Mouse (Mus musculus) B cell, adult 62 days (primary cell): ENCODE data around the gene Ctxn1. TPM values are rescaled to one million over a fixed set of nuclear protein-coding genes. Genes with fewer than 3 reads are reported as not detected.

Source experiments
- total RNA-seq: library from RNA; stranded (reverse); gene quantifications from 4 replicates; pipeline ENCODE4 v1.2.4, GENCODE M21; 2023

Gene Ctxn1
- 0.83 to 0.95 TPM (median 0.94 TPM) in 3 of 4 replicates, not detected in the other for total RNA-seq

DNA sequence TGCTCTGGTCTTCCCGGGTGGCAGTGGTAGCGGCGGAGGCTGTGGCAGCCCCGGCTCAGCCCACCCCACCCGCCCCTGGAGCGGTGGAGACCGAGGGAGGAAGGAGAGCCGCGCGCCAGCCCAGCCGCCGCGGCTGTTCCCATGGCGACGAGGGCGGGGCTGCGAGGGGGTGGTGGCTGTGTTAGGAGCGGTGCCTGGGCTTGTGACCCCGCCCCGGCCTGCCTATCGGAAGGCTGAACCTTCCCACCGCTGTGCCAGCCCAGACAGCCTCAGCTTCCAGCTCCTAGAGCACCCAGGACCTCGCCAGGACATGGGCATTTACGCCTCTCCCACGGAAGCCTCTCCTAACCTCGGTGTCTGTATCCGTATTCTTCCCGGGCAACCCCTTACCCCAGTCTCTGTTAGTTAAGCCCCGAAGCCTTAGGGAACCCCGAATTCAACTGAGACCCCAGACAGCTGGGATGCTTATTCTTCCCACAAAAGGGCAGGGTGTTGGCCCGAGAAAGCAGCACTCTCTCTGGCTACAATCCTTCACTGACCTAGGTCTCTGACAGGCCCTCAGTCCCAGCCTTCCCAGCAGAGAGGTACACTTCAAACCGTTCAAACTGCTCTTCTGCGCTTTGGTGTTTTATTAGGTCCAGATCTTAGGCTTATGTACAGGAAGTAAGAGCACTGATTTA, at the start of gene Ctxn1:
TSS of gene Ctxn1 (minus strand) at position 150 of the 680 bp plus-strand sequence.

DNA sequence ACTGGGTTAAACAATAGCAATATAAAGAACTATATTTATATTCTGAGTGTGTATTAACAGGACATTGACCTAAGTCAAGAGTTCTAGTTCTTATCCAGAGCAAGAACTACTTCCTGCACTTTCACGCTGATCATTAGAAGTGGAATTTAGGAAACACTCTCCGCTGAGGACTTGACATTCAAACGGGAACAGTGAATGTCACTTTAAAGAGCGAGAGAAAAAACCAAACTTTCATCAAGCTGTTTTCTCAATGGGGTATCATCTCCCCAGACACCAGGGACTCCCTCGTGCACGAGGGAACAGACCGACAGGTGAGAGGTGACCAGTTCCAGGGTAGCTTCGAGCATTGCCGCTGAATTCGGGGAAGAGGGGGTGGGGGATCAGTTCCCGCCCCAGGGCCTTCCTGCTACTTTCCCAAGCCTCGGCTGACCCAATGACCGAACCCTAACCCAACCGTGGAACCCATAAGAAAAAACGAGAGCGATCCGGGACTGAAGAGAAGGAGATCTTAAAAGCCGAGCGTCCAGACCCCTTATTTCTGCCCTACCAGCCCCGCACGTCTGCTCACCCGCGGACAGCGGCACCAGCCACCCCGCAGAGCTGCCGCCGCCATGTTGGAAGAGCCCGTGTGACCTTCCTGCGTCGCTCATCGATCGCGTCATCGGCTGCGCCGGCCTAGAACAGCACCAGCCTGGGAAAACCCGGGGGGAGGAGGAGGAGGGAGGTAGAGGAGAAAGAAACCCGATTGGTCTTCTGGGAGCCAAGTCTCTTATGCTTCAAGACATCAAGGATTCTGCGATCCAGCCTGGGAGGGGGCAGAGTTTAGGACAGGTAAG, 16.4 kb upstream of the Ctxn1 start, which contains the start of gene Timm44:
TSS of gene Timm44 (minus strand) at position 639 of the 836 bp plus-strand sequence.

DNA sequence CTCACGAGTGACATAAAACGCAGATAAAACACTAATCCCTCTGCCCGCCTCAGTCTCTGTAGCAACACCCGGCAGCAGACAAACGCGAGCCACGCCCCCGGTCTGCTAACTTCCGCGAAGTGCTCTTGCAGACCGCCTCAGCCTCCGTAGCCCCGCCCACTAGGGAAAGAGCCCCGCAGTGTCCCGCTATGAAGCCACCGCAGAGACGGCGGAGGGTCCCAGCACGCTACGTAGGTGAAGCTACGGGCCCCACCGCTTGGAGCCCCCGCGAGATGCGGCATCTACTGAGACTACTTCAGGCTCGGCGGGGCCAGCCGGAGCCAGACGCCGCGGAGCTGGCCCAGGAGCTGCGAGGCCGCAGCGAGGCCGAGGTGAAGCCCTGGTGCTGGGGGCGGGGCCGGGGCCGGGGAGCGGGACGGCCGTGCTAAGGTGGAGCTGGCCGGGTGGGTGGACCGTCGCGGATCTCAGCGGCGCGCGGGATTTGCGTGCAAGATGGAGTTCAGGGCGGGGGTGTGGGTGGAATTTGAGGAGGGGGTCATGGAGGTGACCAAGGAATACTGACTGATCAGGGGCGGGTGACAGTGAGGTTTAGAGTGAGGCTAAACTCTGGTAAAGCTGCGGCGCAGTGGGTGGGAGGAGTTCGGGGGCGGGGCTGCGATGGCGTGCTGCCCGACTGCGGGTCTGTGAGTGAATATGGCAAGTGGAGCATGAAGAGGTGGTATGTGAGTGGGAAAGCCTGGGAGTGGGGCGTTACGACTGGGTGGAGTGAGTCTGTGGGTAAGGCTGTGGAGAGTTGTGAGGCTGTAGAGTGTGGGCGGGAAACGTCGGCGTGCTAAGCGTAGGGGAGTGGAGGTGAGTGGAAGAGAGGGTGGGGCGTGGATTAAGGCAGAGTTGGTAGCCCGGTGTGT, 5.9 kb downstream of the Ctxn1 start, which contains the start of gene Snapc2:
TSS of gene Snapc2 (plus strand) at position 147 of the 908 bp plus-strand sequence.

GRCm38 (mm10) chr8:4247951-4248540, 11.0 kb downstream of the Ctxn1 start, which contains the start of gene Tgfbr3l:
Tgfbr3l (plus strand) TSS chr8:4248214.

GRCm38 (mm10) chr8:4238434-4239192, 20.5 kb downstream of the Ctxn1 start, which contains the start of the genes Map2k7 and Gm49320:
Map2k7 (plus strand) TSS chr8:4238740.
Gm49320 (plus strand) TSS chr8:4238865.

DNA sequence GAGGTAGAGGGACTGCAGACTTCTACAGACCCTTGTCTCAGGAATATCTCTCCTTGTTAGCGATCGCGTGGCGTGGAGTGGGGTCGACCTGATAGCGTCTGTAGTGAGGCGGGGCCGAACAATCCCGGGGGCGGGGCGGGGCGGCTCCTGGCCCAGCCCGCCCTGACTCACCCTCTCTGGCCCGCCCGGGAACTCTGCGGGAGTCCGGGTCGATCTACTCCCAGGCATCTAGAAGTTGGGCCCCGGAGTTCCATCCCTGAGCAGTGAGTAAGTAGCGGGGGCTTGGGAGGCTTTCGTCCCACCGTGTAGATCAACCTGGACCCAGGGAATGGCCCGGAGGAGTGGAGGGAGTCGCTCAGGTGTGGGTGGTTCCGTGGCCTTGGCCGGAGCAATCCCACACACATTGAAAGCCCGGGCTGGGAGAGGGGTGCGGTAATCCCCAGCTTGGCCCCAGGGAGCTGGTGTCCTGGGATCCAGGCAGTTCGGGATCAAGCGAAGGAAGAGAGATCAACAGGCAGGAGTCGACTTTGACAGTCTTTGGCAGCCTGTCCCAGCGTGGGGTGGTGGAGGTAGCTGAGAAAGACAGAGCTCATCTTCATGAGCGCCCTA, 32.2 kb downstream of the Ctxn1 start, which contains the start of gene Lrrc8e:
TSS of gene Lrrc8e (plus strand) at position 89 of the 609 bp plus-strand sequence.

DNA sequence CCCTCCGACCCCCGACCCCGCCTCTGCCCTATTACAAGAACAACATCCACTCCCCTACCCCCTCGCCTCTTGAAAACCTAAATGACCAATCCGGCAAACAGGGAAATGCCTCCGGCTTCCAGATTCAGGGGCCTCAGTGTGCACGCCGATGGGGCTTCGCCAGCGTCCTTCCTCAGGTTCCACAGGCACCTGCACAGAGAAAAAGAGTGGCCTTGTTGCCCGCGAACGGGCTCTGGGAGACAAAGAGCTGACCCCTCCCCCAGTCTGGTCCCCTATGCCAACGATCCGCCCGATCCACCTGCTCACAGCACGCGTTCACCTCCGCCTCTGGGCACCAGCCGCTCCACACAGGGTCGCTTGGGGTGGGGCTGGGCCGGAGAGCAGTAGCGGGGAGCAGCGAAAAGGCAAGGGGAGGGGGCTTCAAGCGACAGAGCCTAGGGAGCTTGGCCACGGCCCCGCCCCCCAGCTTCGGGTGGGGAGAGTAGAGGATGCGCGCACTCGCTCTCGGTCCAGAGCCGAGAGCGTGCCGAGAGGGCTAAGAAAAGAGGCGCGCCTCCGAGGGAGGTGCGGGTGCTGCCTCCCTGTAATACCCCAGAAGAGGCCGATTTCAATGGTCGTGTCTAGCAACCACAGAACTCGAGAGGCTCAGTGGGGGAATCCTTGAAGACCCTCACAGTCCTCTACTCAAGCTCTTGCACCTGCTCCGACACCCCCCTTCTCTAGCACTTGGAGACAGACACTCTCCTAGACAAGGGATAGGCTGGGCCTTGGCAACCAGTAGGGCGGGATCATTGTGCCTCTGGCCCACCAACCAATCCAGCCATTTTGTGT, 42.1 kb downstream of the Ctxn1 start, which contains the start of gene Prr36:
TSS of gene Prr36 (minus strand) at position 669 of the 831 bp plus-strand sequence.

Other genes starting within 250 kb of the Ctxn1 start
- gene Cd209f, start 153.4 kb downstream of the Ctxn1 start, total RNA-seq = not detected in 4 replicates
- gene Cd209g, start 125.2 kb downstream of the Ctxn1 start, total RNA-seq = not detected in 4 replicates
- gene Evi5l, start 92.7 kb downstream of the Ctxn1 start, total RNA-seq = 25.1 to 32.3 TPM (median 28.3 TPM) in 4 replicates
- gene Prr36, start 41.8 kb downstream of the Ctxn1 start, total RNA-seq = 0.15 TPM in 1 of 4 replicates, not detected in the others
- not detected in 4 replicates for gene Lrrc8e, start 32.4 kb downstream of the Ctxn1 start, total RNA-seq
- gene Map2k7, start 20.5 kb downstream of the Ctxn1 start, total RNA-seq = 107 to 134 TPM (median 112 TPM) in 4 replicates
- gene Gm49320, start 20.4 kb downstream of the Ctxn1 start, total RNA-seq = not detected in 4 replicates
- gene Tgfbr3l, start 11.1 kb downstream of the Ctxn1 start, total RNA-seq = 14.9 to 23.4 TPM (median 21.3 TPM) in 4 replicates
- 11.2 to 14.0 TPM (median 12.3 TPM) in 4 replicates for gene Snapc2, start 6.2 kb downstream of the Ctxn1 start, total RNA-seq
- gene Timm44, start 16.6 kb upstream of the Ctxn1 start, total RNA-seq = 73.9 to 80.0 TPM (median 77.2 TPM) in 4 replicates
- gene Ccl25, start 65.9 kb upstream of the Ctxn1 start, total RNA-seq = 11.0 to 17.8 TPM (median 14.6 TPM) in 4 replicates
- 84.4 to 105 TPM (median 96.3 TPM) in 4 replicates for gene Elavl1, start 66.1 kb upstream of the Ctxn1 start, total RNA-seq
- gene Cers4, start 233.8 kb upstream of the Ctxn1 start, total RNA-seq = 35.2 to 41.4 TPM (median 38.9 TPM) in 4 replicates